Mouse (Mus musculus): ENCODE measurements around the gene Mecom. TPM values are rescaled to one million over a fixed set of nuclear protein-coding genes. Genes with fewer than 3 reads are reported as not detected.

Mecom gene
- polyA plus RNA-seq, 1 experiment from 2014 or later, result 41.8 TPM

- no peaks in the 10 kb centered on the region for H3K9me3 ChIP-seq (replicated peaks; ENCODE audit: control insufficient read depth, low read length)
Measured at GRCm38 (mm10) chr3:30066519-30066918, 481.3 kb downstream of the Mecom start.

GRCm38 (mm10) chr3:30060058-30060457 lies 487.8 kb downstream of the Mecom start:
- no peaks in the 10 kb centered on the region for H3K27me3 ChIP-seq (ENCODE audit: control insufficient read depth, insufficient read depth, low read length)
- WGBS (ENCODE audit: insufficient replicate concordance), result 81% methylated on average over 7 of the region's 7 CpGs
- H3K9ac ChIP-seq (ENCODE audit: low read depth, low read length), result no peak overlapping the region
- ATAC-seq (replicated peaks; ENCODE audit: insufficient number of reproducible peaks, low FRiP score, low TSS enrichment), result no peak
- no peak overlapping the region for H3K4me3 ChIP-seq (ENCODE audit: low read depth, low read length)
- no peaks in the 10 kb centered on the region for H3K36me3 ChIP-seq (ENCODE audit: control insufficient read depth, insufficient read depth, low read length)
- no peaks in the 10 kb centered on the region for H3K9me3 ChIP-seq (replicated peaks; ENCODE audit: control insufficient read depth, low read length)
- H3K4me2 ChIP-seq, result no peak overlapping the region
- H3K4me1 ChIP-seq (ENCODE audit: control insufficient read depth, insufficient read depth, low read length), result no peaks in the 10 kb centered on the region
- no peak overlapping the region for H3K27ac ChIP-seq (ENCODE audit: low read depth, low read length)

More at GRCm38 (mm10) chr3:30066519-30066918, 481.3 kb downstream of the Mecom start:
- H3K9ac ChIP-seq (ENCODE audit: low read depth, low read length), result no peak overlapping the region
- no peak overlapping the region for H3K4me2 ChIP-seq
- 61% methylated on average over 7 of the region's 7 CpGs for WGBS (ENCODE audit: insufficient replicate concordance)
- ATAC-seq (replicated peaks; ENCODE audit: insufficient number of reproducible peaks, low FRiP score, low TSS enrichment), result no peak
- no peak overlapping the region for H3K4me3 ChIP-seq (ENCODE audit: low read depth, low read length)
- no peaks in the 10 kb centered on the region for H3K4me1 ChIP-seq (ENCODE audit: control insufficient read depth, insufficient read depth, low read length)
- H3K36me3 ChIP-seq (ENCODE audit: control insufficient read depth, insufficient read depth, low read length), result no peaks in the 10 kb centered on the region
- H3K27me3 ChIP-seq (ENCODE audit: control insufficient read depth, insufficient read depth, low read length), result no peaks in the 10 kb centered on the region
- H3K27ac ChIP-seq (ENCODE audit: low read depth, low read length), result no peak overlapping the region

DNA sequence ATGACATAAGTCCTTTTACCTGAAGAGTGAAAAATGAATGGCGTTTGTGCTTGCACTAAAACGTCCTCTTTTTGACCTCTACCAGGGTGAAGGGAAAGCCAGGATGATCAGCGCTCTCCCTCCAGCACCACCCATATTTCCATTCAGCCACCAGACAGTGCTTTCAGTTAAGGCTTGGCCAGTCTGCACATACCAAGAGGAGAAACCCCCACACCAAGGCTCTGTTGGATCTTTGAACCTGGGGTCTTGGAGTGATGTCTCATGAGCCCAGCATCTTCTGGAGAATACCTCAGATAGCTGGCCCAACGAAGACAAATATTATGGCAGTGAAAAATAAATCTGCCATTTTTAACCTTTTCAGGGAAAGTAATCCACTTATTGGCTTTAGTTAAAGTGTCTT lies 488.2 kb downstream of the Mecom start:
- Histone ChIP-seq H3K9me3 (replicated peaks; ENCODE audit: control insufficient read depth, low read length) (no peaks in the 10 kb centered on the region), H3K4me2 (no peak overlapping the region), H3K36me3 (ENCODE audit: control insufficient read depth, insufficient read depth, low read length) (no peaks in the 10 kb centered on the region), H3K27me3 (ENCODE audit: control insufficient read depth, insufficient read depth, low read length) (no peaks in the 10 kb centered on the region), H3K9ac (ENCODE audit: low read depth, low read length) (no peak overlapping the region), H3K27ac (ENCODE audit: low read depth, low read length) (no peak overlapping the region), H3K4me3 (ENCODE audit: low read depth, low read length) (no peak overlapping the region), H3K4me1 (ENCODE audit: control insufficient read depth, insufficient read depth, low read length) (no peaks in the 10 kb centered on the region)
- WGBS (ENCODE audit: insufficient replicate concordance), result 71% methylated on average over 4 of the region's 4 CpGs
- no peak for ATAC-seq (replicated peaks; ENCODE audit: insufficient number of reproducible peaks, low FRiP score, low TSS enrichment)

DNA sequence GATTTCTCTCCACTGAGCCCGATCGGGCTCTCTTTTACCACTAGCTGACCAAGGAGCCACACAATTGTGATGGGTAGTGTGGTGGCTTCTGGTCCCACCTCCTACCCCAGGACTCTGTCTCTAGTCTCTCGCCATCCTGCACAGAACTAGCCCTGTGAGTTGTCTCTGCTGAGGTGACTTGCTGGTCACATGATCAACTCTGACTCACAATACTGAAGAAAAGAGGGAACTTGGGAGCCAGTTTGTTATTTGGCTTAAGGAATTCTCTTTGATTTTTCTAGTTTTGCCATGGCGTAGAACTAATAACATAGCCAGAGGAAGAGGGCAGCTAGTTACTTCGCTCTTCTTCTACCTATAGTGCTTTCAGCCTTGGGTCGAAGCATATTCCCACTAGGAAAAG lies 496.5 kb downstream of the Mecom start:
- H3K36me3 ChIP-seq (ENCODE audit: control insufficient read depth, insufficient read depth, low read length), result no peaks in the 10 kb centered on the region
- 88% methylated on average over 6 of the region's 6 CpGs for WGBS (ENCODE audit: insufficient replicate concordance)
- H3K4me2 ChIP-seq, result no peak overlapping the region
- no peaks in the 10 kb centered on the region for H3K4me1 ChIP-seq (ENCODE audit: control insufficient read depth, insufficient read depth, low read length)
- no peaks in the 10 kb centered on the region for H3K9me3 ChIP-seq (replicated peaks; ENCODE audit: control insufficient read depth, low read length)
- H3K27me3 ChIP-seq (ENCODE audit: control insufficient read depth, insufficient read depth, low read length), result no peaks in the 10 kb centered on the region
- no peak overlapping the region for H3K9ac ChIP-seq (ENCODE audit: low read depth, low read length)
- H3K4me3 ChIP-seq (ENCODE audit: low read depth, low read length), result no peak overlapping the region
- ATAC-seq (replicated peaks; ENCODE audit: insufficient number of reproducible peaks, low FRiP score, low TSS enrichment), result no peak
- H3K27ac ChIP-seq (ENCODE audit: low read depth, low read length), result no peak overlapping the region

DNA sequence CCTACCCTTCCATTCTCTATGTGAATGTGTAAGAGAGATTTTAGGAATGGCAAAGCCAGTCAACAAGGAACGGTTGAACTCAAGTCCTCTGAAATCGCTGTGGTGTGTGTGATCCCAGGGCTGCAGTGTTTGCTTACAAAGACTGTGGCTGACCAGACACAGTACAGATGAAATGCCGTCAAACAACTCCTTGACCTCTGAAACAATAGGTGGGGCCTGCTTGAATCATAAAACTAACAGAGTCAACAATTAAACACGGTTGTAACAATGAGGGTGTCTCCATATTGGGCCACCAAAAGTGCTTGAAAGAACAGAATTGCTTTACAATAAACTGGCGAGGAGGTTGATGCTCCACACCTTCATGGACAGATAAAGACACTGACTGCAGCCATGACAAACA lies 497.0 kb downstream of the Mecom start:
- WGBS (ENCODE audit: insufficient replicate concordance), result 66% methylated on average over 5 of the region's 5 CpGs

DNA sequence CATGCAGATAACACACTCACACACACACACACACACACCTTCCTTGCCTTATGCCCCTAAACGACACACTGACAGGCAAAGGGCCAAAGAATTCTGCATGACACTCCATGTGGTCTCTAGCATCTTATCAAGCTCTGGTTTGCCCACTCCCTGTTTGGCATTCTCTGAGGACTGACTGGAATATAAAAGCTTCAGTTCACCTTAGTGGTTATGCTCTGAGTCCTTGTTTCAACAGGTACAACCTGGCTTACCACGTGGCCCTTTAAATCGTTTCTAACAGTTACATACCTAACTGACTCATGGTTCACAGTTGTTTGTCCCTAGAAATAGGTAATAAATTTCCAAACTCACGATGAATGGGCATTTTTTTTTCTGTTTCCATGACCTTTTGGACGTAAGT lies 499.0 kb downstream of the Mecom start:
- Histone ChIP-seq H3K4me3 (ENCODE audit: low read depth, low read length) (no peak overlapping the region), H3K9ac (ENCODE audit: low read depth, low read length) (no peak overlapping the region), H3K36me3 (ENCODE audit: control insufficient read depth, insufficient read depth, low read length) (no peaks in the 10 kb centered on the region), H3K9me3 (replicated peaks; ENCODE audit: control insufficient read depth, low read length) (no peaks in the 10 kb centered on the region), H3K4me2 (no peak overlapping the region), H3K27ac (ENCODE audit: low read depth, low read length) (no peak overlapping the region), H3K4me1 (ENCODE audit: control insufficient read depth, insufficient read depth, low read length) (no peaks in the 10 kb centered on the region), H3K27me3 (ENCODE audit: control insufficient read depth, insufficient read depth, low read length) (no peaks in the 10 kb centered on the region)
- ATAC-seq (replicated peaks; ENCODE audit: insufficient number of reproducible peaks, low FRiP score, low TSS enrichment), result no peak
- 58% methylated on average over 5 of the region's 5 CpGs for WGBS (ENCODE audit: insufficient replicate concordance)

More for the DNA sequence above, 497.0 kb downstream of the Mecom start:
- H3K9ac ChIP-seq (ENCODE audit: low read depth, low read length), result no peak overlapping the region
- no peak for ATAC-seq (replicated peaks; ENCODE audit: insufficient number of reproducible peaks, low FRiP score, low TSS enrichment)
- H3K4me2 ChIP-seq, result no peak overlapping the region
- H3K4me1 ChIP-seq (ENCODE audit: control insufficient read depth, insufficient read depth, low read length), result no peaks in the 10 kb centered on the region
- H3K9me3 ChIP-seq (replicated peaks; ENCODE audit: control insufficient read depth, low read length), result no peaks in the 10 kb centered on the region
- H3K27ac ChIP-seq (ENCODE audit: low read depth, low read length), result no peak overlapping the region
- no peaks in the 10 kb centered on the region for H3K27me3 ChIP-seq (ENCODE audit: control insufficient read depth, insufficient read depth, low read length)
- no peaks in the 10 kb centered on the region for H3K36me3 ChIP-seq (ENCODE audit: control insufficient read depth, insufficient read depth, low read length)
- H3K4me3 ChIP-seq (ENCODE audit: low read depth, low read length), result no peak overlapping the region

DNA sequence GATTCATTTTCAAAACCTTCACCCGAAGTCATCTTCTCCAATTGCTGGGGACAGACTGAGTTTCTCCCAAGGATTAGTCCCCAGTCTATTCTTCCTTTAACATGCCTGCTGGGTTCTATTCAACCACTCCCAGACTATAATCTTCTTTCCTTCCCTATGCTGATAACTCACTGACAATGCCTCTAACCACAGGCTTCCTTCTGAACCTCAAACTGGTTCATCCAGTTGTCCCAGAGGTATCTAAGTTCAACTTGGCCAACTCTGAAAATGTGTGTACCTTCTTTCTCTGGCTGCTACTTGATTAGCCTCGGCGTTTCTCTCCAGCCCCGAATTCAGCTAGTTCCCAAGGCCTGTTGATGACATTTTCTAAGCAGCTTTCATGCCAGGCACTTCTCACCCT lies 499.7 kb downstream of the Mecom start:
- no peak overlapping the region for H3K4me2 ChIP-seq
- no peaks in the 10 kb centered on the region for H3K9me3 ChIP-seq (replicated peaks; ENCODE audit: control insufficient read depth, low read length)
- H3K27me3 ChIP-seq (ENCODE audit: control insufficient read depth, insufficient read depth, low read length), result no peaks in the 10 kb centered on the region
- H3K4me3 ChIP-seq (ENCODE audit: low read depth, low read length), result no peak overlapping the region
- H3K36me3 ChIP-seq (ENCODE audit: control insufficient read depth, insufficient read depth, low read length), result no peaks in the 10 kb centered on the region
- no peak overlapping the region for H3K9ac ChIP-seq (ENCODE audit: low read depth, low read length)
- 47% methylated on average over 4 of the region's 4 CpGs for WGBS (ENCODE audit: insufficient replicate concordance)
- no peak for ATAC-seq (replicated peaks; ENCODE audit: insufficient number of reproducible peaks, low FRiP score, low TSS enrichment)
- H3K27ac ChIP-seq (ENCODE audit: low read depth, low read length), result no peak overlapping the region
- H3K4me1 ChIP-seq (ENCODE audit: control insufficient read depth, insufficient read depth, low read length), result no peaks in the 10 kb centered on the region

GRCm38 (mm10) chr3:30043525-30043924 lies 504.3 kb downstream of the Mecom start:
- no peaks in the 10 kb centered on the region for H3K27me3 ChIP-seq (ENCODE audit: control insufficient read depth, insufficient read depth, low read length)
- no peak overlapping the region for H3K4me2 ChIP-seq
- no peak overlapping the region for H3K9ac ChIP-seq (ENCODE audit: low read depth, low read length)
- no peaks in the 10 kb centered on the region for H3K4me1 ChIP-seq (ENCODE audit: control insufficient read depth, insufficient read depth, low read length)
- no peak overlapping the region for H3K4me3 ChIP-seq (ENCODE audit: low read depth, low read length)
- H3K9me3 ChIP-seq (replicated peaks; ENCODE audit: control insufficient read depth, low read length), result no peaks in the 10 kb centered on the region
- H3K36me3 ChIP-seq (ENCODE audit: control insufficient read depth, insufficient read depth, low read length), result no peaks in the 10 kb centered on the region
- 87% methylated on average over 3 of the region's 3 CpGs for WGBS (ENCODE audit: insufficient replicate concordance)
- H3K27ac ChIP-seq (ENCODE audit: low read depth, low read length), result no peak overlapping the region
- ATAC-seq (replicated peaks; ENCODE audit: insufficient number of reproducible peaks, low FRiP score, low TSS enrichment), result no peak

DNA sequence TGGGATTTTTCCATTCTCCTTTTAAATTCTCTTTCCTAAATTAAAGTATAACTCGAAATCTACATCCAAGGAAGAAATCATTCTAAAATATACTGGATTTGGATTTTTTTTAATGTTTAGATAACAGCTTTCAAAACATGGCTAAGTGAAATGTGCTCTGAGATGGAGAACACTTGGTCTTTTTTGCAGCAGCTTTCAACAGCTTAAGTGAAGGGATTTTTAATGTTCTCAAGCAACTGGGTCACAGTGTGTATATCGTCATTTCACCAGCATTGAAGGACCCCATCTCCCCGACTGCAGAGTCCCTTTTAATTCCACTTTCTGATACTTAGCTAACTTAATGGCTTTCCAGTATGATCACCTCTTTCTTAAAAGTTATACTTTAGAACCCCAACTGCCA lies 509.3 kb downstream of the Mecom start:
- no peak for ATAC-seq (replicated peaks; ENCODE audit: insufficient number of reproducible peaks, low FRiP score, low TSS enrichment)
- Histone ChIP-seq H3K4me2 (no peak overlapping the region), H3K9me3 (replicated peaks; ENCODE audit: control insufficient read depth, low read length) (no peaks in the 10 kb centered on the region), H3K9ac (ENCODE audit: low read depth, low read length) (no peak overlapping the region), H3K36me3 (ENCODE audit: control insufficient read depth, insufficient read depth, low read length) (no peaks in the 10 kb centered on the region), H3K4me1 (ENCODE audit: control insufficient read depth, insufficient read depth, low read length) (no peaks in the 10 kb centered on the region), H3K4me3 (ENCODE audit: low read depth, low read length) (no peak overlapping the region), H3K27ac (ENCODE audit: low read depth, low read length) (no peak overlapping the region), H3K27me3 (ENCODE audit: control insufficient read depth, insufficient read depth, low read length) (no peaks in the 10 kb centered on the region)
- WGBS (ENCODE audit: insufficient replicate concordance), result 69% methylated on average over 3 of the region's 3 CpGs
